Mouse (Mus musculus): ENCODE data around the gene Gm10570. TPM values are rescaled to one million over a fixed set of nuclear protein-coding genes. Genes with fewer than 3 reads are reported as not detected.

Gm10570 gene
- total and polyA plus RNA-seq, 3 experiments, result not detected

DNA sequence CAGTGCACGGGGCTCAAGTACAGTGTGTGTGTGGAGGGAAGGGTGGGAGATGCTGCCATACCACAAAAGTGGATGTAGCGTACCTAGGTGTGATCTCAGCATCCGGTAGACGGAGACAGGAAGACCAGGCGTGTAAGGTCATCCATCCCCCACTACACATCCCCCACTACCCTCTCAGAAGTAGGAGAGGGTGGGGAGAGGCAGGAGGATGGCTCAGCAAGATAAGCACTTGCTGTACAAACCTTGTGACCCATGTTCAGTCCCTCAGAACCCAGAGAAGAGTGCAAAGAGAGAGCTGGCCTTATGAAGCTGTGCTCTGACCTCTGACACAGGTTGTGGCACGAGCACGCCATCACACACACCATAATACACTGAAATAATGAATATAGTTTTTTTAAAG is 13.2 kb upstream of the Gm10570 start:
- H3K27ac ChIP-seq (ENCODE audit: control insufficient read depth, low read depth, low read length), result no peak overlapping the region
- H3K79me2 ChIP-seq (ENCODE audit: control insufficient read depth, insufficient read depth, low read length, poor library complexity), result no peaks in the 10 kb centered on the region
- no peaks in the 10 kb centered on the region for H3K9me3 ChIP-seq (replicated peaks; ENCODE audit: insufficient read depth, low read length)
- peaks cover 7 to 13% of the 10 kb centered on the region in 2 experiments for H3K4me1 ChIP-seq (ENCODE audit: control insufficient read depth in 1 of 2, insufficient read depth in 2 of 2, low read length in 2 of 2)
- peaks cover 3 to 13% of the 10 kb centered on the region in 2 experiments for H3K36me3 ChIP-seq (ENCODE audit: control insufficient read depth in 1 of 2, insufficient read depth in 2 of 2, low read length in 2 of 2)
- TF ChIP-seq MYB (IDR thresholded peaks at IDR 0.05; ENCODE audit: low read depth, low read length), result no peak
- no peak for TF ChIP-seq ZNF384 (IDR thresholded peaks at IDR 0.05; ENCODE audit: low read depth, low read length)
- no peak for TF ChIP-seq CHD2 (IDR thresholded peaks at IDR 0.05; ENCODE audit: low read length)
- no peak for TF ChIP-seq SMC3 (IDR thresholded peaks at IDR 0.05; ENCODE audit: low read depth, low read length)
- H3K9ac ChIP-seq (ENCODE audit: control insufficient read depth, low read depth, low read length, poor library complexity, severe bottlenecking), result no peak overlapping the region
- H3K27me3 ChIP-seq (ENCODE audit: control insufficient read depth in 1 of 2, insufficient read depth in 2 of 2, low read length in 2 of 2), result no peaks in the 10 kb centered on the region
- H3K4me3 ChIP-seq (ENCODE audit: control insufficient read depth in 1 of 2, insufficient read depth in 1 of 2, low read depth in 2 of 2, low read length in 2 of 2), result no peak overlapping the region
- no peak for DNase-seq (ENCODE audit: low read depth, low spot score)

DNA sequence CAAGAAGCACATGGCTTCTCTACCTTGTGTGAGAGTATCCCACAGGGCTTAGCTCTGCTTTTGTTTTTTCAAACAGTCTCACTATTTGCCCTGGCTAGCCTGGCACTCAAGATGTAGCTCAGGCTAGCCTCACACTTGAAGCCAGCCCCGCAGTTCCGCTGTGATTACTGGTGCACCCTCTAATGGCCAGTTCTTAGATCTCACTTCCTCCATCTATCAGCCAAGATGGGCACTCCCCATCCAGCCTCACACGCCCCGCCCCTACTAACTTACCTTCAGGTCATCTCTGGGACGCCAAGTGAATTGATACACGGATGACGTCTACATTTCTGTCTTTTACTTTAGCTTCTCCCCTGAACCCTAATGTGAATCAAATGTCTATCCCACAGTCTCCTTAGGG is 11.1 kb upstream of the Gm10570 start:
- TF ChIP-seq JUND (IDR thresholded peaks at IDR 0.05; ENCODE audit: low read depth, low read length) (no peak), CHD1 (IDR thresholded peaks at IDR 0.05; ENCODE audit: low read depth, low read length) (no peak), BHLHE40 (IDR thresholded peaks at IDR 0.05; ENCODE audit: borderline replicate concordance, low read depth, low read length) (no peak), RAD21 (IDR thresholded peaks at IDR 0.05; ENCODE audit: low read depth, low read length) (no peak), MYB (IDR thresholded peaks at IDR 0.05; ENCODE audit: low read depth, low read length) (no peak), CTCF (IDR thresholded peaks at IDR 0.05 in 2 of 3, conservative IDR thresholded peaks at IDR 0.05 in 1 of 3; ENCODE audit: control insufficient read depth in 1 of 3, insufficient read depth in 1 of 3, low read depth in 2 of 3, low read length in 3 of 3, poor library complexity in 1 of 3, severe bottlenecking in 1 of 3) (no peak; a peak in 1 of 6 replicates), ETS1 (IDR thresholded peaks at IDR 0.05; ENCODE audit: low read depth, low read length) (no peak), TBP (IDR thresholded peaks at IDR 0.05; ENCODE audit: low read depth, low read length) (no peak), HCFC1 (IDR thresholded peaks at IDR 0.05; ENCODE audit: low read depth, low read length) (no peak), RCOR1 (IDR thresholded peaks at IDR 0.05; ENCODE audit: low read depth, low read length) (no peak), E2F4 (IDR thresholded peaks at IDR 0.05; ENCODE audit: borderline replicate concordance, low read depth, low read length) (no peak), NELFE (IDR thresholded peaks at IDR 0.05; ENCODE audit: low read depth, low read length) (no peak), EP300 (IDR thresholded peaks at IDR 0.05; ENCODE audit: low read depth in 1 of 2, low read length in 2 of 2) (no peak), ZNF384 (IDR thresholded peaks at IDR 0.05; ENCODE audit: low read depth, low read length) (no peak), MAFK (IDR thresholded peaks at IDR 0.05; ENCODE audit: borderline replicate concordance, low read depth, low read length) (no peak), UBTF (IDR thresholded peaks at IDR 0.05; ENCODE audit: borderline replicate concordance, insufficient read depth, low read depth, low read length) (no peak), NRF1 (IDR thresholded peaks at IDR 0.05; ENCODE audit: insufficient read depth, low read depth, low read length, poor library complexity, severe bottlenecking) (no peak)
- DNase-seq (ENCODE audit: low read depth, low spot score), result no peak
- H3K27me3 ChIP-seq (ENCODE audit: control insufficient read depth in 1 of 2, insufficient read depth in 2 of 2, low read length in 2 of 2), result no peaks in the 10 kb centered on the region
- H3K27ac ChIP-seq (ENCODE audit: control insufficient read depth, low read depth, low read length), result no peak overlapping the region
- H3K4me3 ChIP-seq (ENCODE audit: control insufficient read depth in 1 of 2, insufficient read depth in 1 of 2, low read depth in 2 of 2, low read length in 2 of 2), result no peak overlapping the region
- peaks cover 3 to 13% of the 10 kb centered on the region in 2 experiments for H3K36me3 ChIP-seq (ENCODE audit: control insufficient read depth in 1 of 2, insufficient read depth in 2 of 2, low read length in 2 of 2)
- H3K9ac ChIP-seq (ENCODE audit: control insufficient read depth, low read depth, low read length, poor library complexity, severe bottlenecking), result no peak overlapping the region
- H3K79me2 ChIP-seq (ENCODE audit: control insufficient read depth, insufficient read depth, low read length, poor library complexity), result no peaks in the 10 kb centered on the region
- H3K4me1 ChIP-seq (ENCODE audit: control insufficient read depth in 1 of 2, insufficient read depth in 2 of 2, low read length in 2 of 2), result peaks cover 7 to 13% of the 10 kb centered on the region in 2 experiments
- H3K9me3 ChIP-seq (replicated peaks; ENCODE audit: insufficient read depth, low read length), result no peaks in the 10 kb centered on the region

Measured in MEL (cell line).